In genomic region chr19:14180244-14180643, GRCm38 (mm10) we compare ENCODE assay signal across 10 mouse cellular contexts.
DNase-seq lines count a peak whose midpoint lies in the region; ATAC-seq and TF ChIP-seq lines count a peak whose summit lies in the region.
"Had no signal": no experiment of that assay in that cellular context is flagged by ENCODE, and none has a peak within 500 bp of the region (broad histone marks: within the 10 kb centered on the region; RNA-seq: fewer than 3 reads in every experiment).

No protein-coding gene starts in this region.

- H3K27ac ChIP-seq in kidney, postnatal 0 days: no peak overlapping the region
- no peak overlapping the region for H3K27ac ChIP-seq in embryonic facial prominence, embryonic 11.5 days (replicated peaks; ENCODE audit: low read depth, low read length)

- ATAC-seq in kidney, postnatal 0 days (replicated peaks; ENCODE audit: low FRiP score, low read depth): peak; percentile 61
- ATAC-seq in embryonic facial prominence, embryonic 11.5 days (replicated peaks; ENCODE audit: insufficient number of reproducible peaks, low FRiP score, low TSS enrichment, low read depth): no peak
- ATAC-seq in megakaryocyte, adult 5-6 weeks (ENCODE audit: poor library complexity, severe bottlenecking): no peak
- ATAC-seq: midbrain, embryonic 16.5 days had no signal

- no peak overlapping the region for H3K9ac ChIP-seq in kidney, postnatal 0 days (ENCODE audit: low read depth, low read length)
- no peak overlapping the region for H3K9ac ChIP-seq in embryonic facial prominence, embryonic 11.5 days (replicated peaks; ENCODE audit: low read length)

- no peaks in the 10 kb centered on the region for H3K9me3 ChIP-seq in kidney, postnatal 0 days (replicated peaks; ENCODE audit: low read length)
- no peaks in the 10 kb centered on the region for H3K9me3 ChIP-seq in embryonic facial prominence, embryonic 11.5 days (replicated peaks; ENCODE audit: control insufficient read depth, low read length)

- 20% methylated on average over 4 of the region's 4 CpGs for WGBS in kidney, postnatal 0 days
- 12% methylated on average over 4 of the region's 4 CpGs for WGBS in embryonic facial prominence, embryonic 11.5 days

- no peaks in the 10 kb centered on the region for H3K4me1 ChIP-seq in kidney, postnatal 0 days (replicated peaks; ENCODE audit: insufficient read depth, low read length)
- H3K4me1 ChIP-seq in embryonic facial prominence, embryonic 11.5 days (ENCODE audit: control insufficient read depth, insufficient read depth, low read length): no peaks in the 10 kb centered on the region

- H3K4me2 ChIP-seq in kidney, postnatal 0 days (ENCODE audit: low read length): no peak overlapping the region
- H3K4me2 ChIP-seq in embryonic facial prominence, embryonic 11.5 days (ENCODE audit: low read depth, low read length): no peak overlapping the region

- H3K4me3 ChIP-seq in kidney, postnatal 0 days (replicated peaks; ENCODE audit: low read depth, low read length): no peak overlapping the region
- no peak overlapping the region for H3K4me3 ChIP-seq in embryonic facial prominence, embryonic 11.5 days (ENCODE audit: low read depth, low read length)

- DNase-seq in kidney, postnatal 0 days (ENCODE audit: low spot score): peak; percentile 87
- DNase-seq in kidney, adult 11 months: no peak
- peak; percentile 70 for DNase-seq in embryonic facial prominence, embryonic 11.5 days (ENCODE audit: low spot score)
- DNase-seq in heart, postnatal 25 days (ENCODE audit: low spot score): peak; percentile 26
- peak; percentile 51 for DNase-seq in lung, postnatal 36 days
- DNase-seq in cerebellum, postnatal 36 days: no peak
- DNase-seq: cerebellum, postnatal 10 days; left cerebral cortex, postnatal 4 days had no signal

- H3K27me3 ChIP-seq in kidney, postnatal 0 days (ENCODE audit: insufficient read depth, low read length): no peaks in the 10 kb centered on the region
- H3K27me3 ChIP-seq in embryonic facial prominence, embryonic 11.5 days (ENCODE audit: control insufficient read depth, insufficient read depth, low read length): no peaks in the 10 kb centered on the region

- H3K36me3 ChIP-seq in kidney, postnatal 0 days (ENCODE audit: insufficient read depth, low read length): no peaks in the 10 kb centered on the region
- H3K36me3 ChIP-seq in embryonic facial prominence, embryonic 11.5 days (replicated peaks; ENCODE audit: control insufficient read depth, insufficient read depth, low read depth, low read length): no peaks in the 10 kb centered on the region

- intact Hi-C loops in heart, postnatal 25 days (cut with DNase I): no loop called here

- TF ChIP-seq CTCF in kidney, postnatal 0 days (IDR thresholded peaks at IDR 0.05; ENCODE audit: low read depth): no peak

Comparison
In these comparisons a context has a peak if more than half of its experiments do, and no peak if none do; other contexts are left out.
1. DNase-seq: peak in kidney, postnatal 0 days (single experiment), embryonic facial prominence, embryonic 11.5 days (single experiment), heart, postnatal 25 days (single experiment) and lung, postnatal 36 days (single experiment); none in kidney, adult 11 months (single experiment) and cerebellum, postnatal 36 days (0 of 2).